Mouse (Mus musculus) cerebellum, adult 18-20 months (tissue): ENCODE measurements at regions not wholly inside any gene's neighbourhood (a gene's known extent, or its start where the extent isn't known, plus 50 kb on each side); places are given as distances from the start of the nearest gene placed in this dataset.

Source experiments
- DNase-seq, 2 experiments: peaks; one replicate each; pipeline ENCODE4 v3.0.0; 2021

DNA sequence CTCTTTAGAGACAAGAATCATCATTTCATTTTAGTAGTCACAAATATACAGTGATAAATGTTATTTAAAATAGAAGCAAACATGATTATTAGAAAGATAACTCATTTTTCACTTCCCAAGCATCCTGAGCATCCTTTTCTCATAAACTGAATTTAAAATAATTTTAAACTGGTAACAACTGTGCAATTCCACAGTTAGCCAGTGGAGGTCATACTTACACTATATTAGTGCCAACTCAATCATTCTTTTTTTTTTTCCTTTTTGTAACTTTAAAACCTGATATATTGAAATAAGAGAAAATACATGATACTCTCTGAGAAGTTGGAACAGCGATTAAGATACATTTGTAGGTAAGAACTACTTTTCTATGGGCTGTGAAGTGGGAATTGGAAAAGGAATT lies 113.2 kb upstream of the Gm17509 start:
- no peak for DNase-seq

DNA sequence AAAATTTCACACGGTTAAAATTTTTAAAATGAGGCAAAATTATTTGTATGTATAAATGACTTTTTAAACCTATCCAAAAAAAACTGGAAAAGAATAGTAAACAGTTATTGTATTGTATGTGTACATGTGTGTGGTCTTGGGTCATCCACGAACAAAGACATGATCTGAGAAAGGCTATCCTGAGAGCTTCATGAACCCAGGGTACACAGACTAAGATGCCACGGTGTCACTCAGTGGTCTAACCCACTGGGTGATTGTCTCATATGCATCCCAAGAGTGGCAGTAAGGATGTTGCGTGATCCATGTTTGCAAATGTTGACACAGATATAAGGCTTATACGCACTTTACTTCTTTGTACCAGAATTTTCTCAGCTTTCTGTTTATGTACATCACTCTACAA lies 113.7 kb upstream of the Gm17509 start:
- no peak for DNase-seq

- DNase-seq: no peak
Measured at GRCm38 (mm10) chr13:117381086-117381595, 160.3 kb upstream of the Gm17509 start.

DNA sequence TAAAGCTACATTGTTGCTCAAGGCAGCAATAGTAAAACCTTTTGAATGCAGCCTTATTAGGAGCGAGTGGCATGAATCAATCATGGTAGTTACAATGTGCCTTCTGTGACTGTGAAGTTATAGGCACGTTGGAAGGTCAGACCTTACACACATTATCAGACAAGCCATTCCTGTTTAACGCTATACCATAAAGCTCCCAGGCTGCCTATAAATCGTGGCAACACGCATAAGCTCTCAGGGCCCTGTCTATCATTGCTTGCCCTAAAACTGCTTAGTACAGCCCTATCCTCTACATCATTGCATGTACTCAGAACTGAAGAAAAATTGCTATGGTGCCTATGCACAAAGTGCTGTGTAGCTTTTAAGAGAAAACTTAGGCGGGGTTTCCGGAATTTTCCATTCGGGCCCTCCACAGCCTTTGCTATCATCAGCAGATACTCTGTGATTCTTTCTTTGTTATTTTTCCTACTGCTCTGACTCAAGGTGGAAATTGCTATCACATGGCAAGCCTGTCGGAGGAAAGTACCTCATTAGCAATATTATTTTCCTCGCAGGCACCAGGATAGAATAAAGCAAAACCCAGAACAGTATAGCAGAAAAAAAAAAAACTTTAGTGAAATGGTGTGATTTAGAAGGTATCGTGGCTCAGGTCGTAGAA lies 162.7 kb upstream of the Gm17509 start:
- no peak for DNase-seq

- DNase-seq: no peak
Measured at GRCm38 (mm10) chr13:117390287-117390686, 169.4 kb upstream of the Gm17509 start.

- no peak for DNase-seq
Measured at GRCm38 (mm10) chr13:117393488-117393887, 172.6 kb upstream of the Gm17509 start.

- no peak for DNase-seq
Measured at GRCm38 (mm10) chr13:117401245-117401644, 180.4 kb upstream of the Gm17509 start.

- no peak for DNase-seq
Measured at GRCm38 (mm10) chr13:117409940-117410339, 189.1 kb upstream of the Gm17509 start.

DNA sequence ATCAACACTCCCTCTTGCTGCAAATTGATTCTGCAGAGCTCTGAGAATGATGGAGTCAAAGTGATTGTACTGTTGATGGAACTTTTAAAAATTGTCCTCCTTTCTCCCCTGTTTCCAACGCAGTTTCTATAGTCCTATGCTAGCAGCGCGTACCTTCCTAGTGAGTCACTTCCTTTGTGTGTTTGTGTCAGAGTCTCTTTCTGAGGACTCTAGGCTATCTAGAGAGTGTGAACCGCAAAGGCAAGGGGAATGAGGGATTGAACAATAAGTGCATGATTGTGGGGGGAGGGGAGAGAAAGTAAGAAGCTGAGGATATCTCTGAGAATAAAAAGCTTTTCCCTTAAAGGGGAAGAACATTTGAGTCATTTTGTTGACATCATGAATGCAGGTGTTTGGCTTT lies 188.5 kb upstream of the Hcn1 start:
- no peak for DNase-seq

GRCm38 (mm10) chr13:117423558-117423957 lies 178.6 kb upstream of the Hcn1 start:
- DNase-seq: no peak

DNA sequence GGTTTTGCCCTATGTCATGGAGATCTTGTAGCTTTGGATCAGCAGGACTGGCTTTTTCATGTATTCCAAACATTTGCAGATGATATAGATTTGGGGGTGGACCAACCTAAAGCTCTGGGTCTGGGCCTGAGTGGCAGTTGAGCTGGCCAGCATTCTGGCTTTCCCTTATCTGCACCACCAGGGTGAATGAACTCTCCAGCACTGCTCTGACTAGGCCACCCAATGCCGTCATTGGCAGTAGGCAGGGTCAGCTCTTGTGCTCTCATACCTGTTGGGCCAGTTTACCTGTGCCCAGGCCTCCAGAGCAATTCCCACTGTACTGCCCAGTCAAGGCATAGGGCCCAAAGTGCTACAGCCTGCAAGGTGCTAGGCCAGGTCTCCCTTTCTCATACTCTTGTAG lies 177.1 kb upstream of the Hcn1 start:
- DNase-seq: no peak

- no peak for DNase-seq
Measured at GRCm38 (mm10) chr13:117467407-117467806, 134.7 kb upstream of the Hcn1 start.

DNA sequence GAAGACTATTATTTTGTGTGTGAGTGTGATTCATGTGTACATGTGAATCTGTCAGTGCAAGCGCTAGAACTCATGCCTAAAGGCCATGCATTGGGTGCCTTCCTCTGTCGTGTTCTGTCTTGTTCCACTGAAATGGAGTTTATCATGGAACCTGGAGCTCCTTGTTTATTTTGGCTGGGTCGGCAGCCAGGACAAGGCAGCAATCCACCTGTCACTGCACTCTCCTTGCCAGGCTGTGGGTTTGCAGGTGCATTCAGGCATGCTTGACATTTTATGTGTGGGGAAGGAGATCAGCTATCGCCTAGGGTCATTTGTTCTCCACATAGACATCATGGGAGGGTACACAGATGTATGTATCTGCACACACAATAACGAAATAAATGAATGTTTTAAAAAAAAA lies 129.4 kb upstream of the Hcn1 start:
- DNase-seq: no peak

- DNase-seq: no peak
Measured at GRCm38 (mm10) chr13:117482624-117483023, 119.5 kb upstream of the Hcn1 start.

GRCm38 (mm10) chr13:117508746-117509145 lies 93.4 kb upstream of the Hcn1 start:
- no peak for DNase-seq

DNA sequence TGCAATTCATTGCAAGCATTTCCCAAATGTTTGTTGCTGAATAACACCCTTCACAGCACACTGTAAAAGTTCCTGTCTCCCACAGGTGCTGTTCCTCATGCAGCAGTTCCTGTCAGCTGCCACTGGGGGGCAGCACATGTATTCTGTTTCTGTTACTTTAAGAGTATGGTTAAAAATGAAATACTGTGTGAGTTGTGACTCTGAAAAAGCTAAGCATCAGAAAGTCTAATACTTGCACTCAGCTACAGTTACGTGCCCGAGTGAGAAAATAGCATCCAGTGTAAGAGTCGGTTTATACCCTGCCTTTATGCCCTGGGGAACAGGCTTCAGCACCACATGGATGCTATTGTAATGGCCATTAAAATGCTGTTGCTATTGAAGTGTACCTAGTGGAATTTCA lies 52.0 kb upstream of the Hcn1 start:
- DNase-seq: peak; percentile 48 to 64
